Mouse (Mus musculus) ES-Bruce4 (cell line): ENCODE data around the gene Pld1. TPM values are rescaled to one million over a fixed set of nuclear protein-coding genes. Genes with fewer than 3 reads are reported as not detected.

Source experiments
- H3K27ac ChIP-seq: 2 replicates; pipeline ENCODE4 v1.5.1; 2012; ENCODE audit warnings: low read length, inconsistent platforms; ENCODE audit not compliant: insufficient read depth
- H3K27me3 ChIP-seq: 2 replicates; pipeline ENCODE4 v1.6.1; 2012; ENCODE audit warnings: mild to moderate bottlenecking, low read length, inconsistent platforms; ENCODE audit not compliant: control insufficient read depth, poor library complexity, insufficient read depth, severe bottlenecking
- H3K36me3 ChIP-seq: 2 replicates; pipeline ENCODE4 v1.6.1; 2012; ENCODE audit warnings: inconsistent platforms, mild to moderate bottlenecking, low read length, moderate library complexity; ENCODE audit not compliant: control insufficient read depth, poor library complexity, insufficient read depth, severe bottlenecking
- H3K4me1 ChIP-seq: one replicate; pipeline ENCODE4 v1.8.1; 2011; ENCODE audit warnings: low read length; ENCODE audit not compliant: control insufficient read depth, insufficient read depth
- H3K4me3 ChIP-seq: 2 replicates; pipeline ENCODE4 v1.5.1; 2011; ENCODE audit warnings: low read depth, mild to moderate bottlenecking, low read length
- H3K9ac ChIP-seq: 2 replicates; pipeline ENCODE4 v1.6.1; 2012; ENCODE audit warnings: low read depth, mild to moderate bottlenecking, inconsistent platforms; ENCODE audit not compliant: poor library complexity, severe bottlenecking
- H3K9me3 ChIP-seq: replicated peaks from 2 replicates; pipeline ENCODE4 v1.6.1; 2012; ENCODE audit warnings: mild to moderate bottlenecking, low read length, inconsistent platforms; ENCODE audit not compliant: control insufficient read depth, poor library complexity, insufficient read depth, severe bottlenecking
- CTCF ChIP-seq: IDR thresholded peaks from one replicate; pipeline ENCODE4 v1.8.1; 2011; ENCODE audit warnings: low read depth, low read length
- EP300 ChIP-seq: IDR thresholded peaks from 2 replicates; pipeline ENCODE4 v1.6.1; 2011; ENCODE audit warnings: low read depth, low read length; ENCODE audit not compliant: insufficient read depth
- POLR2A ChIP-seq: IDR thresholded peaks from one replicate; pipeline ENCODE4 v1.8.1; 2011; ENCODE audit warnings: low read length; ENCODE audit not compliant: insufficient read depth
- polyA plus RNA-seq: library from polyadenylated mRNA; stranded (reverse); fragments of >200 nt; gene quantifications from 2 replicates; pipeline ENCODE4 v1.2.4, GENCODE M21; 2011; ENCODE audit warnings: low read depth; ENCODE audit not compliant: missing spikeins, insufficient read depth, insufficient read length

Gene Pld1
- polyA plus RNA-seq, 1 experiment, result 5.8 TPM

DNA sequence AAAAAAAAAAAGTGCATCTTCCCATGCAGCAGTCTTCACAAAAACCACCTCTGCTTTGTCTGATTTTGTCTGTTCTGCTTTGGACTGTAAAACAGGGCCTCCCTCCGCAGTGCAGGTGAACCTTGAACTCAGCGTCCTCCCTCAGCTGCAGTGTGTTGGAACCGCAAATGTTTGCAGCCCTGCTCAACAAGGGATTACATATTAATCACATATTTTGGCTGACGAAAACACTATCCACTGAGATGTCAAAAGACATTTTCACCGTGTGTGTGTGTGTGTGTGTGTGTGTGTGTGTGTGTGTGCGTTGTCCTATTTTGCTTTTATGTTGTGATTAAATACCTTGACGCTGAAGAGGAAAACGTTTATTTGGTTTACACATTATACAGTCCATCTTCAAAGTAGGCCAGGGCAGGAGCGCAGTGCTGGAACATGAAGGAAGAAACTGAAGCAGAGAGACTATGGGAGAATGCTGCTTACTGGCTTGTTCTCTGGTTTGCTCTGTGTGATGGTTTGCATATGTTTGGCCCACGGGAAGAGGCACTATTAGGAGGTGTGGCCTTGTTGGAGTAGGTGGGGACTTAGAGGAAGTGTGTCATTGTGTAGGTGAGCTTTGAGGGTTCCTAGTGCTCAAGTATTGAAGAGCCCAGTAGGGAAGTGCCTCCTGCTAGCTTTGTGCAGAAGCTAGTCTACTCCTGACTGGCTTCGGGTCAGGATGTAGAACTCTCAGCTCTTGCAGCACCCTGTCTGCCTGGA lies 17.1 kb upstream of the Pld1 start:
- Histone ChIP-seq H3K4me1 (no peaks in the 10 kb centered on the region), H3K27me3 (no peaks in the 10 kb centered on the region), H3K4me3 (no peak overlapping the region), H3K9ac (no peak overlapping the region), H3K36me3 (no peaks in the 10 kb centered on the region), H3K27ac (no peak overlapping the region), H3K9me3 (peaks cover 5% of the 10 kb centered on the region)
- TF ChIP-seq EP300 (no peak), POLR2A (no peak), CTCF (no peak)

DNA sequence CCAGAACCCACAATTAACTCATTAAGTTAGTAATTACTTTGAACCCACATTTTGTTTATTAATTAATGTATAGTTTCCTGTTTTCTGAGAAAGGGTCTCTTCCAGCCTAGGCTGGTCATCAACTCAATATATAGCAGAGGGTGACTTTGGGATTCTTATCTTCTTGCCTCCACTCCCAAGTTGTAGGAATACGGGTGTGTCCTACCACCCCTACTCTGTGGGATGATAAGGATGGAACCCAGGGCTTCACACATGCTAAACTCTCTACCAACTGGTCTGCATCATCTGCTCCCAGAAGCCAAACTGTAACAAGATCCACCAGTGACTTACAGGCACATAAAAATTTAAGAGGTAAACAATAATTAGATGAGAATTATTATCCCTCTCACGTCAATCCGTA lies 14.5 kb upstream of the Pld1 start:
- no peaks in the 10 kb centered on the region for H3K36me3 ChIP-seq
- H3K9ac ChIP-seq, result no peak overlapping the region
- H3K4me1 ChIP-seq, result no peaks in the 10 kb centered on the region
- 0 out of 2 replicates have a peak, but pooled peaks cover 2% of the 10 kb centered on the region for H3K9me3 ChIP-seq
- H3K27ac ChIP-seq, result no peak overlapping the region
- no peak for TF ChIP-seq CTCF
- no peak overlapping the region for H3K4me3 ChIP-seq
- H3K27me3 ChIP-seq, result no peaks in the 10 kb centered on the region

DNA sequence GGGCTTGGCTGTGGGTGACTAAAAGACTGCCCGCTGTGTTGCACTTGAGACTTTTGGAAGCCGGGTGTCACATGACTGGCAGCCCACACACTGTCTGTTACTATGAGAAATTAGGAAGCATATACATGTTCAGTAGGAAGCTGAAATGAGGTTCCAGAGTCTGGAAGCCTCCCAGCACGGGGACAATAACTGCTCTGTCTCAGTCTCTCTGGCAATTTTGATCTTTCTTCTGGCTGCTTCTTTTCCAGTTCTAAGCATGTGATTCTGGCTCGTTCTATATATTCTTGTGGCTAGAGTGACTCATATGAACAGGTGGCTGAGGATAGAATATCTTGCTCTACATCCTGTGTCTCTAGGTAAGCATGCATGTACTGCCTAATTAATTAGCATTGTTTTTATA lies 9.3 kb upstream of the Pld1 start:
- H3K27ac ChIP-seq, result no peak overlapping the region
- H3K36me3 ChIP-seq, result no peaks in the 10 kb centered on the region
- no peaks in the 10 kb centered on the region for H3K9me3 ChIP-seq
- no peak overlapping the region for H3K9ac ChIP-seq
- H3K4me3 ChIP-seq, result no peak overlapping the region
- no peak for TF ChIP-seq POLR2A
- TF ChIP-seq CTCF, result no peak
- no peak for TF ChIP-seq EP300
- H3K27me3 ChIP-seq, result no peaks in the 10 kb centered on the region
- H3K4me1 ChIP-seq, result no peaks in the 10 kb centered on the region

DNA sequence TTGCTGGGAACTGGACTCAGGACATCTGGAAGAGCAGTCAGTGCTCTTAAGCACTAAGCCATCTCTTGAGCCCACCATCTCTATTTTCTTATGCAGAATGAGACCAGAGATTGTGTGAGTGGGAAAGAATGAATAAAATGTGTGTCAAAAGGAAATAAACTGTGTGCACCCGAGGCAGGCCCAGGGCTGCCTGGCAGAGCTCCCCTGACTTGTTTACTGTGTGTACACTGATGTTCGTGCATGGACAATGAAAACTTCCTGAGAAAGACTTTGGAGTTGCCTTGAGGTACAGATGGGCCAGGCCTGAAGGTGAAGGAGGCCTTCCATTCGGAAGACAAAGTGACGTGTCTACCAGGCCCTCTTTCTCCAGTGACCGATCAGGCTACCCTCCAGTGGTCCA lies 6.1 kb upstream of the Pld1 start:
- TF ChIP-seq EP300, result no peak
- no peak for TF ChIP-seq POLR2A
- no peak for TF ChIP-seq CTCF
- H3K4me1 ChIP-seq, result peaks cover 5% of the 10 kb centered on the region
- H3K9me3 ChIP-seq, result no peaks in the 10 kb centered on the region
- H3K27me3 ChIP-seq, result no peaks in the 10 kb centered on the region; the same call in 1 of the 2 replicates
- no peak overlapping the region for H3K9ac ChIP-seq
- H3K27ac ChIP-seq, result no peak overlapping the region
- no peak overlapping the region for H3K4me3 ChIP-seq
- H3K36me3 ChIP-seq, result no peaks in the 10 kb centered on the region

DNA sequence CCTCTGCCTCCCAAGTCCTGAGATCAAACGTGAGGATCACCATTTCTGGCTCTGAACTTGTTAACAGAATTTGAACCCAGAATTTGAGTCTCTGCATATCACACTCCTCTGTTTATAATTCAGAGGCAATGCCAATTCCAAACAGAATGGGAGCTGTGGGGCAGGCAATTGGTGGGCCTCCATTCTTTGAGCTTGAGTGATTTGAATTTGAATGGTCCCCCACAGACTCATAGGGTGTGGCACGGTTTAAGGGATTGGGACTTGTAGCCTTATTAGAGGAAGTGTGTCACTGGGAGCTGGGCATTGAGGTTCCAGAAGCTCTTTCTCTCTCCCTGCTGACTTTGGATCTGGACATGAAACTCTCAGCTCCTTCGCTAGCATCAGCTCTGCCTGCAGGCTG lies 2.9 kb upstream of the Pld1 start:
- no peak for TF ChIP-seq POLR2A
- TF ChIP-seq EP300, result no peak
- no peak for TF ChIP-seq CTCF
- Histone ChIP-seq H3K9me3 (no peaks in the 10 kb centered on the region), H3K27ac (no peak overlapping the region), H3K36me3 (no peaks in the 10 kb centered on the region), H3K27me3 (no peaks in the 10 kb centered on the region; the same call in 1 of the 2 replicates), H3K4me3 (no peak overlapping the region), H3K4me1 (peaks cover 6% of the 10 kb centered on the region), H3K9ac (no peak overlapping the region)

DNA sequence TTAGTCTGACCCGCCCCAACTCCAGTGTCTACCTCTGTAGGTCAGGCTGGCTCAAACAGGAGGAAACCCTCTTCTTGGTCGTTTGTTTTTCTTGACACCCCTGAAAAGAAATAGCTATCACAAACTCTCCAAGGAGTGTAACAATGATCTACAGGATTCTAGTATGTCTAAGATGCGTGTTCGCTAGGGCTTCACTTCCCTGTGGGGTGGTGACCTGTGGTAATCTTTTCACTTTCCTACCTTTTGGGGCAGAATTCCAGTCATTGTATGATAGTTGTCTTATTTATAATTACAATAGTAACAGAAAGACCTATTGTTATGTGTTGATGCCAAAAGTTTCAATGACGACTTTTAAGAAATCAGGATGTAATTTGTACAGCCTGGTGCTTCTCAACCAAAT lies 1.8 kb upstream of the Pld1 start:
- H3K27ac ChIP-seq, result no peak overlapping the region
- TF ChIP-seq CTCF (no peak), POLR2A (no peak), EP300 (no peak)
- no peaks in the 10 kb centered on the region for H3K36me3 ChIP-seq
- H3K9me3 ChIP-seq, result no peaks in the 10 kb centered on the region
- no peak overlapping the region for H3K4me3 ChIP-seq
- H3K4me1 ChIP-seq, result peaks cover 6% of the 10 kb centered on the region
- no peak overlapping the region for H3K9ac ChIP-seq
- no peaks in the 10 kb centered on the region; the same call in 1 of the 2 replicates for H3K27me3 ChIP-seq
